Mouse (Mus musculus) adrenal gland, adult (tissue): Measurements from ENCODE around the gene Sfi1.
"Not testable (repeated sequence)": the region's sequence is repeated elsewhere in the genome, so short reads cannot be mapped to it uniquely, and the experiment has no call there.

Experiments
- DNase-seq, 2 experiments: peaks; one replicate each; pipeline ENCODE4 v3.0.0; 2022 to 2023; ENCODE audit warnings: low spot score in 1 of 2; ENCODE audit not compliant: inconsistent age in 2 of 2

The Sfi1 gene

DNA sequence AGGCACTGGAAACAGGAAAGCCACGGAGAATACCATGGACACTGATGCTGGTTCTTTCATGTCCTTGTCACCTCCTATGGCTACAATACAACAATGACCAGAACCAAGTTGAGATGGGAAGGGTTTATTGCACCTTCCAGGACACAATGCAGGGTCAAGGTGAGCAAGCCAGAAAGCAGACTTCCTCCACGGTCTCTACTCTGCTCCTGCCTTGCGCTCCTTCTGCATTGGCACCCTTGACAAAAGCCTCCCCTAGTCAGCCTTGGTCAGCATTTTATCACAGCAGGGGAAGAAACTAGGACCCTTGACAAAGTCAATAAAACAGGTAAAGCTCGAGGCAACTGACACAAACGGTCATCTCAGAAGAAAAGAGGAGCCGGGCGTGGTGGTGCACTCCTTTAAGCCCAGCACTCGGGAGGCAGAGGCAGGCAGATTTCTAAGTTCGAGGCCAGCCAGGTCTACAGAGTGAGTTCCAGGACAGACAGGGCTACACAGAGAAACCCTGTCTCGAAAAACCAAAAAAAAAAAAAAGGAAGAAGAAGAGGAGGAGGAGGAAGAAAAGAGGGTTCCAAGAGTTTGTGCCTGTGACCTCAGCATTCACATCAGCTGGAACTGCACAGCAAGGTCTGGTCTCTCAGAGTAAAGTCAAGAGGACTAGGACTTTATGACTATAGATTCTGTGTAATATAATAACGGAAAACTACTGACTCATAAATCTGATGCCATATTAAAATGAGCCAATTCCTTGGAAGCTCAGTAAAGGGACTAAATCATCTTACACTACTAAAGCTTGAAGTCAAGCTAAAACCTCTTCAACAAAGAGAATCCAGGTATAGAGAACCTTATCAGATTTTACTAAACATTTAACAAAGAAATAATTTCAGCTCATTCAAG lies 19.6 kb downstream of the Sfi1 start:
- DNase-seq = peak; percentile 71 to 90

DNA sequence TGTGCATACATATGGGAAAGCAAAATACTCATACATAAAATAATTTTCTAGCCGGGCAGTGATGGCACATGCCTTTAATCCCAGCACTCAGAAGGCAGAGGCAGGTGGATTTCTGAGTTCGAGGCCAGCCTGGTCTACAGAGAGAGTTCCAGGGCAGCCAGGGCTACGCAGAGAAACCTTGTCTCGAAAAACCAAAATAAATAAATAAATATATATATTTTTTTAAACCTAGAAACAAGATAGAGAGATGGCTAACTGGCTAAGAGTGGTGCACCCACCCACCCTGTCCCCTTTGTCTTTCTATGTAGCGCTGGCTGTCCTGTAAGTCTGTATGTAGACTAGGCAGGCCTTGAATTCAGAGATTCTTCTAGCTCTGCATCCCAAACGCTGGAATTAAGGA lies 20.7 kb downstream of the Sfi1 start:
- DNase-seq = peak in 1 of 2 experiments; percentile 60

DNA sequence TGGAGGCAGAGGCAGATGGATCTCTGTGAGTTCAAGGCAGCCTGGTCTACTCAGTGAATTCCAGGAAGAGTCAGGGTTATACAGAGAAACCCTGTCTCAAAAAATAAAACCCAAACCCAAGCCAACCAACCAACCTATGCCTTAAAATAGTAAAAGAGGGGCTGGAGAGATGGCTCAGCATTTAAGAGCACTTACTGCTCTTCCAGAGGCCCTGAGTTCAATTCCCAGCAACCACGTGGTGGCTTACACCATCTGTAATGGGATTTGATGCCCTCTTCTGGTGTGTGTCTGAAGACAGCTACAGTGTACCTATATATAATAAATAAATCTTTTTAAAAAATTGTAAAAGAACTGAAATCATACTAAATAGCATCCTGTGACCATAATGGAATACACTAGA lies 21.3 kb downstream of the Sfi1 start:
- DNase-seq = peak; percentile 53 to 79

DNA sequence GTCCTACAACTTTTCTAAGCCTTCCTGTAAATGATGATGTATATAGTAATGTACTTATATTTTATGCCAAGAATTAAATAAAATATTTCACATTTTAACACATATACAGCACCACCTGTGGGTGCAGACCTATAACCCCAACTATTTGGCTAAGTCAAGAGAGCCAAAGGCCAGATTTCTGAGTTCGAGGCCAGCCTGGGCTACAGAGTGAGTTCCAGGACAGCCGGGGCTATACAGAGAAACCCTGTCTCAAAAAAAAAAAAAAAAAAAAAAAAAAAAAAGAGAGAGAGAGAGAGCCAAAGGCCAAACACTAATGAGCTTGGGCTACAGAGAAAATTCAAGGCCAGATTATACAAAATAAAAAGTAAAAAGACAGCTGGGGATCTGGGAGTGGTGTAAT lies 24.2 kb downstream of the Sfi1 start:
- peak; percentile 50 to 79 for DNase-seq

DNA sequence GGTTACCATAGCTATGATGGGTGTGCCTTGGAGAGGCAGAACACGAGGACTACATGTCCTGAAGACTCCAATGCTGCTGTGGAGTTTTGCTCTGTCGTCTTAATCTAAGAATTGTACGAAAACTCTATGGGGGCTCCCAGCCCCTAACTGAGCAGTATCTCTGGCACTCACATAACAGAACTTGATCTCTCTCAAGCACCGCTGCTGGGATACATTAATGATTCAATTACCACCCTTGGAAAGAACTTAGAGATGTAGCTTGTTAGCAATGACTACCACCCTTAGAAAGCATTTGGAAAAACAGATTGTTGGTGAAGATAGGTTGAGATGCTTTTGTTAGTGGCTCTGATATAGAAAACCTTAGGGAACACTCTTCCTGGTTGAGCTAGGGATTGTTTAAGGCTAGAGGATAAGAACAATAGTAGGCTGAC lies 25.7 kb downstream of the Sfi1 start:
- peak; percentile 46 to 85 for DNase-seq

DNA sequence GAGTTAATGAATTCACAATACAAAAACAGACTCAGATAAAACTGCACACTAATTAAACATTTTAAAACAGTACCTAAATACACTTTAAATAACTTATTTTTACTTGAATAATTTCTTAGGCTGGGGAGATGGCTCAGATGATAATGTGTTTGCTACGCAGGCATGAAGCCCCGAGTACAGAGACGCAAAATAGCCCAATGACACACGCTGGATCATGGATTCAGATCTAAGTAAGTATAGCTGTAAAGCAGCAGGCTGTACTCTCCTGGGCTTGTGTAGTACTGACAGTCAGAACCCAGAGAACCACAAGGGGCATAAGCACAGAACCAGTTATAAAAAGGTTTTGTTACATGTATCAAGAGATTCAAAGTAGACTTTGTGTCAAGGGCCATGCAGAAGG lies 26.1 kb downstream of the Sfi1 start:
- peak in 1 of 2 experiments; percentile 37 for DNase-seq

DNA sequence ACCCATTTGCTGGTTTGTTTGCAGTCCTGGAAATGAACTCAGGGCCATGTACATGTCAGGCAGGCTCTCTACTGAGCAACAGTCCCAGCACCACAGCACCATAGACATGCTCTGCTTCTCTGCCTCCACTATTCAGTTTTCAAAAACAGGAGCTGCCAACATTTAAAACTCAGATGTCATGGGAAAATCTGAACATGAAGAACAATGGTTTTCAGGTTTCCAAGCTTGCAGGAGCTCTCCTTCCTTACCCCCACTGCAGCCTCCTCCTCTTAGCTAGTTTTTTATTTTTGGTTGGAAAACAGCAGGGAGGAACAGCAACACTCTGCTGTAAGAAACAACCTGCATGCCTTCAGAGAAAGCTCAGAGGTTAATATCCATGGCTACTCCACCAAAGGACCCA lies 26.9 kb downstream of the Sfi1 start:
- peak in 1 of 2 experiments; percentile 75 for DNase-seq

DNA sequence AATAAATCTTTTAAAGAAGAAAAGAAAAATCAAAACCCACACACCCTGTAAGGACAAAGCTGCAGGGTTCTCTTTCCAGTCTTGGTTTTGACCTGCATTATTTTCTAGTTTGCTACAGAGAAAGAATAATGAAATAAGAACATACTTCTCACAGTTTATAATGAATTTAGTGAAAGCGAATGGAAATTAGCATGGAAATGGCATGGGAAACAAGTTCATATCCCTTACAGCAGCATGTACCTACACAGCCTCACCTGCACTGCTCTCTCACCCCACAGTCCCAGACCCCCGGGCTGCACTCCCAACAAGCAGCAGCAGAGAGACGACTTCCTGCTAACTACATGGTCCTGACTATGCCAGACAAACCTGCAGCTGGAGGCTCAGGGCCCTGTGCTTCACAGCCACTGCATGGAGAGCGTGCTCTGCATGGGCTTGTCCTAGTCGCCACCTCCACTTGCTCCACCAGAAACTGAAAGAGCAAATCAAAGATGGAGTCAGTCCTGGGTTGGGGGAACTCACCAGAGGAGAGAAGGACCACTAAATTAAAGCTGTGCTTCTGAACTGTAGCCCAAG lies 28.0 kb downstream of the Sfi1 start:
- DNase-seq = not testable (repeated sequence)

DNA sequence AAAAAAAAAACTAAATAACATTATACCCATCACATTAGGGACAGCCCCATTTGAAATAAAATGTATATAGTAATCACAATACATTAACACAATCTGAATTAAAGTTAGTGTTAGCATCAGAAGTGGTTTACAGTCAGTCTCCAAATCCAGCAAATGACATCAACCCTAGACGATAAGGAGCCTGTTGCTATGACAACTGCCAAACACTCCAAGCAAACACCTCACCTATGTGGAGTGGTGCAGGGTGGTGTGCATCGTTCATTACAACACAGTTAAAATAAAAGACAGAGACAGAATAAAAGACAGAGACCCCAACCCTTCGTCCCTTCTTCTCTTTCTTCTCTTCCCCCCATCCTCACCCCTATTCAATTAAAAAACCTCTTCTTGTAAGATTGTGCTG lies 29.6 kb downstream of the Sfi1 start:
- not testable (repeated sequence) for DNase-seq

DNA sequence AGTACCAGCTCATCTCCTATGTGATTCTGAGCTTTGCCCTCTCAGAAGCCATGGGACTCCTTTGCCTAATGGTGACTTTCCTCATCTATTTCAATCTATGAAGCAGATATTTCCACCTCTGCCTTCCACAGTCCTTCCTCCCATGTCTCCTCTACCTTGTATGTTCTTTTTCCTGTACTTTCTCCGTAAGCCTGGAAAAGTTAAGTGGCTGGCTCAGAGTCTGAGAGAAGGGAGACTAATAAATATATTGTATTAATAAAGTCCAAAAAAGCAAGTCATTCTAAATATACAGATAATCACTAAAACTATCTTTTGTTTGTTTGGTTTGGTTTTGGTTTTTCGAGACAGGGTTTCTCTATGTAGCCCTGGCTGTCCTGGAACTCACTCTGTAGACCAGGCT lies 30.1 kb downstream of the Sfi1 start:
- DNase-seq = peak in 1 of 2 experiments; percentile 77

DNA sequence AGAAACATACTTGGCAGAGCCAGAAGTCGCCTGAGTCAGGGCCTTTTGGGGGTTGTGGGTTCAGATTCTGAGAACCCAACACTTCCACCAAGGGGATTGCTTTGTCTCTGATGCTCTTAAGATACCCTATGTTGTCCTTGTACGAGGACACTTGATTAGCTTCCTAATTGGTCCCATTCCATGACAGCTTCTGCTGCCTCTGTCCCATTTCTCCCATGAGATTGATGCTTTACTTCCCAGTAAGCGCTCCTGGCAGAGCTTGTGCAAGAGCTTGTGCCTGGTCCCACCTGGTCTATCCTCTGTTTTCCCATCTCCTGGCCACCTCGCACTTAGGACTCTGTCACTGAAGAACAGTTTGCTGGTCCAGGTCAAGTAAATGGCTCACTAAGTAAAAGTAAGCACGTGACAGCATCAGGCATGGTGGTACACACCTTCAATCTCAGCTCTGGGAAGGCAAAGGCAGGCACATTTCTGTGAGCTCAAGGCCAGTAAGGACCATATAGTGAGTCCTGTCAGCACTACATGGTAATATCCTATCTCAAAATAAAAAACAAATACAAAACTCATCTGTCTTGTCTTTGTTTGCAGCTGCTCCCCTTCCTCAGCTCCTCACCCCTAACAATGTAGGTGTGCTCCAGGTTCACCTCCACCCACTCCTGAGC lies 30.9 kb downstream of the Sfi1 start:
- DNase-seq = peak; percentile 68 to 90

DNA sequence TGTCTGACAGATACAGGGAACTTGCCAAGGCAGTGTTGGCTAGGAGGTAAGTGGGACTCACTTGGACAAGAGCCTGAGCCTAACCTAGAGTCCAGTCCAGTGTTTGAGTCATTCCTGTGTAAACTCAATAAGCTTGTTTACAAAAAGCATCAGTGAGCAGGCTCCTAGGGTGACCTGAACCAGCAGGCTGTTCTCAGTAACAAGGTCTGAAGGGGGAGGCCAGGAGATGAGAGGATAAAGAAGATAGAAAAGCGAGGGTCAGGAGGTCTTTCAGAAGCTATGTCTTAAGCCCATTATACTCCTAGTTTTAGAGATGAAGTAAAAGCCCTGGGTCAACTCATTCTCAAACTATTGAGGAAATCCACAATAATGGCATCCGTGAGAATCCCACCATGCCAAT lies 31.9 kb downstream of the Sfi1 start:
- peak; percentile 39 to 87 for DNase-seq

DNA sequence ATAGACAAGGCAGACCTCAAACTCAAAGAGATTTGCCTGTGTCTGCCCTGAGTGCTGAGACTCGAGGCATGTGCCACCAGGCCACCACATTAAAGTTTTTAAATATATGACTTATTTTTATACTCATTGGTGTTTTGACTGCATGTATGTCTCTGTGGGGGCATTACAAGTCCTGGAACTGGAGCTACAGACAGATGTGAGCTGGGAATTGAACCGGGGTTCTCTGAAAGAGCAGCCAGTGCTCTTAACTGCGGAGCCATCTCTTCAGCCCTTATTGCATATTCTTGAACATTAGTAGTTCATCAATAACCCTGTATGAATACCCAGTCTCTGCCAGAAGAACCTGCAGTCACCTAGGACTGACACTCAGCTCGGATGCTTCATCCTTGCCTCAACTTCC lies 34.5 kb downstream of the Sfi1 start:
- DNase-seq = not testable (repeated sequence)

DNA sequence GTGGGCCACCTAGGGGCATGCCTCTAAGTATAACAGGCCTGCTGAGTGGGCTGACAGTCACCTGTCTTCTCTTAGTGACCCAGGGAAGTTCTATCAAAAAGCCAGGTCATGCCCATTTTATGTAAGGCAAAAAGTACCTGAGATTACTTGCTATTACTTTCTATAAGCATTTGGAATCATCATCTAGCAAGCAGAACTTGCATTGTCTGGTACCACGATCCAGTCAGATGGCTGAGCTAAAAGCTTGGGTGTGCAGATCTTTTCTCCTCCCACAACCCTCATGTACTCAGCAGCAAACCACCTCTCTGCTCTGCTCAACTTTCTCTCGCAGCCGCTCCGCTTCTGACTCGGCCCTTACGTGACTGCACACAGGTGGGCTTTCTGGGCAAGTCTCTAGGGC lies 35.3 kb downstream of the Sfi1 start:
- peak in 1 of 2 experiments; percentile 54 for DNase-seq

DNA sequence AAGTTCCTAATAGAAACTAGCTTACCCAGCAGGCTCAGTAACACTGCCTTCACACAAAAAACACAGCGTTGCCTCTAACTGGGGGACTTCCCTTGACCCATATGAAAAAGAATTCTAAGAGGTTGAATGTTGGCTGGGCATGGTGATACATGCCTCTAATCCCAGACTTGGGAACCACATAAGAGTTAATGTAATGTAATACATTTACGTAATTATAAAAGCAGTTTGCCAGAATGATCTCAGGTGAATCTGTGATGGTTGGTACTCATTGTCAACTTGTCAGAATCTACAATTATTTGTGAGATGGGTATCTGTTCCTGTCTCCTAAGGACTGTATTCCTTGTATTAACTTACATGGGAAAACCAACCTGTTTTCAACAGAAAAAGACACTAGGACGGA lies 36.3 kb downstream of the Sfi1 start:
- DNase-seq = peak in 1 of 2 experiments; percentile 31

DNA sequence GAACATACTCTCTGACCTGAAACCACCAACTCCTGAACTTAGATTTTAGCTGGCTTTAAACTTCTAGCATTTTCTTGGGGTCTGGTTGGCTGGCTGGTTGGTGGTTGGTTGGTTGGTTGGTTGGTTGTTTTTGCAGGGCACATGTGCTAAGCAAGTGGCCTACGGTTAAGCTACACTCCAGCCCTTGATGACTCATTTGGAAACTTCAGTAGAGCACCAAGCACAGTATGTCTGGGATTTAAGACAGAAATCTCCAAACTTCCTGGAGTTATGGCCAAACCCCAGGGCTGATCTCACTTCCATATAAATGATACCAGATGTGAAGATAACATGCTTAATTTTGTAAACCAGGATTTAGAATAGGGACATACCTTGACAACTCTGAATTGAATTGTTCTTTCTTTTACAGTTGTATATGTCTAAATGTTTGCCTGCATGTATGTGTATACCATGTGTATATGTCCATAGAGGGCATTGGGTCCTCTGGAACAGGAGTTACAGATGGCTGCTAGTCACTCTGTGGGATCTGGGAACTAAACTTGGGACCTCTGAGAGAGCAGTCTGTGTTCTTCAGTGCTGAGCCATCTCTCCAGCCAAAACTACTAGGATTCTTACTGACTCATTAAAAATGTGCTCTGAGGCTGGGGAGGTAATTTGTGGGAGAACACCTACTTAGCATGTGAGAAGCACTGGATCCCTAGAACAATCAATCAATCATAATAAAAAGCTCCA lies 39.4 kb downstream of the Sfi1 start:
- DNase-seq = peak; percentile 67 to 92

DNA sequence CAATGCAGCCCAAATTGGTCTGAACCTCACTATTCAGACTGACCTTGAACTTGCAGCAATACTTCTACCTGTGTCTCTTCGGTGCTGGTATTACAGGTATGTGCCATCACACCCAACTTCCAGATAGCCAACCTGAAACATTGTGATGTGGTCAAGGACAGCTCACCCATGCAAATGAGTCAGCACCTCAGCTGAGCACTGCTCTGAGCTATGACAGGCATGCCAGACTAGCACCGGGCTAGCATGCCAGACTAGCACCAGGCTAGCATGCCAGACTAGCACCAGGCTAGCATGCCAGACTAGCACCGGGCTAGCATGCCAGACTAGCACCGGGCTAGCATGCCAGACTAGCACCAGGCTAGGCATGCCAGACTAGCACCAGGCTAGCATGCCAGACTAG lies 41.9 kb downstream of the Sfi1 start:
- peak in 1 of 2 experiments; percentile 46 for DNase-seq

DNA sequence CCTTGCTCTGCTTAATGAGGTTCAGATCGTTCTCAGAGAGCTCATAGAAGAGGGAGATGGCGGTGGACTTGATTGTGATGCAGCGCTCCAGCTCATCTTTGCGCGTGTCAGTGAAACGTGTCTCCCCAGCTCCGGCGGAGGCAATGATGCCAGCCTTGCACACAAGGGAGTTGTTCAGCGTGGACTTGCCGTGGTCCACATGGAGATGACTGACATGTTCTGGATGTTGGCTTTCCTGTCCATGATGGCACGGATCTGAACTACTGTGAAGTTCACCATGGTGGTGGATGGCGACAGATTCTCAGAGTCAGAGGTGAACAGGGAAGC lies 42.6 kb downstream of the Sfi1 start:
- DNase-seq = not testable (repeated sequence)

DNA sequence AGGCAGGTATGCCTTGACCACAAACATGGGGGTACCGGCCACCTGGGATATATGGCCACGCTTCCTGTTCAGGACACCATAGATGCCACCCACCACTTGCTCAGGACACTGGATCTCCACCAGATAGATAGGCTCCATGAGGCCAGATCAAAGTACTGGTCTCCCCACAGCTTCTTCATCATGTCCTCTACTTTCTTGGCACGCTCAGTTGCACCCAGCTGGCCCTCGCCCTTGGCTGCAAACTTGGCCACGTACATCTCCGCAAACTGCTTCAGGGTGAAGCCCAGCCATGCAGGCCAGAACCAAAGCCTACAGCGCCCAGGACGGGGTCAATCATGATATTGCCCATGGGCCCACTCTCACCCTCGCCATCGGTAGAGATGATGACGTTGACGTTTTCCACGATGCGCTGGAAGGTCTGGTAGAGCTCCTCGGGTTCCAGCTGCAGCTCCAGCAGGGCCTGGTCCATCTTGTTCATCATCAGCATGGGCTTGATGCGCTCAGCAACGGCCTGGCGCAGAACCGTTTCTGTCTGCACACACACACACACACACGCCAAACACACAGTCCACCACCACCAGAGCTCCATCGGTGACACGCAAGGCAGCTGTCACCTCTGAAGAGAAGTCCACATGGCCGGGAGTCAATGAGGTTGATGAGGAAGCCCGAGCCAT lies 43.1 kb downstream of the Sfi1 start:
- DNase-seq = peak in 1 of 2 experiments; percentile 62

DNA sequence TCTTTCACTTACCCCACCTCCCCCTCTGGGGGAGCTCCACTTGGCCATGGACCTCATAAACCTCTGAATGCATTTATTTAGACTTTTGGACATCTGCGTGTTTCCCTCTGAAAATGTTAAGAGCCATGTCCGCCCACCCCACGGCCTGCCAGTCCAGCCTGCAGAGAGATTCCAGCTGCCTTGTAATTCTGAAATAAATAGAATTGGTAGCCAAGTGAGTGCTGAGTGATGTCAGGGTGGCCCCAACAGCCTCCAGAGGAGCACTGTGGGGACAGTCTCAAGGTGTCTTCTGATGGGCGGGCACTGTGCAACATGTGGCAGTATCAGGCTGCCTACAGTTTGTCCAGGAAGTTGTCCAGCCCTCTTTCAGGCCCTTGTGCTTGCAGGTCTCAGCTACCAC lies 43.8 kb downstream of the Sfi1 start:
- DNase-seq = not testable (repeated sequence)

DNA sequence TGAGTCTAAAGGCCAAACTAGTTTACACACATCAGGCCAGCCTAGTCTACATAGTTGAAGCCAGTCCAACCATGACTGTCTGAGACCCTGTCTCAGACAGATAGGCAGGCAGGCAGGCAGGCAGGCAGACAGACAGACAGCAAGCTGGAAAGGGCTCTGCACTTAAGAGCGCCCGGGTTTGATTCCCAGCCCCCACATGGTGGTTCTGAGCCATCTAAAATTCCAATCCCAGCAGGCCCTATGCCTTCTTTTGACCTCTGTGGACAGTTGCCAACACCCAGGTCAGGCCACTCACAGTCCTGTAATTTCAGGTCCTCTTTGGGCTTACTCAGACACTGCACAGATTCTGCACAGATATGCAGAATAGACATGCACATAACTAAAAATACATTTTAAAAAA lies 46.5 kb downstream of the Sfi1 start:
- DNase-seq = not testable (repeated sequence)
